In genomic region chr3:105116596-105116995, GRCm38 (mm10) we compare ENCODE assay signal across 13 mouse cellular contexts. TPM values are rescaled to one million over a fixed set of nuclear protein-coding genes. Genes with fewer than 3 reads are reported as not detected.
DNase-seq lines count a peak whose midpoint lies in the region; TF ChIP-seq lines count a peak whose summit lies in the region.
"Had no signal": no experiment of that assay in that cellular context is flagged by ENCODE, and none has a peak within 500 bp of the region (broad histone marks: within the 10 kb centered on the region; RNA-seq: fewer than 3 reads in every experiment).

No protein-coding gene starts in this region.

- TF ChIP-seq CTCF in left cerebral cortex, adult 2 months (IDR thresholded peaks at IDR 0.05): no peak

- intact Hi-C loops in left cerebral cortex, postnatal 4 days (cut with DNase I): no loop called here
- intact Hi-C loops in left cerebral cortex, adult 2 months (cut with DNase I): no loop called here
- intact Hi-C loops in left cerebral cortex, postnatal 25 days (cut with DNase I): no loop called here

- DNase-seq in left cerebral cortex, postnatal 4 days: peak; percentile 27
- no peak for DNase-seq in left cerebral cortex, adult 2 months (ENCODE audit: extremely low spot score in 1 of 2, low spot score in 2 of 2)
- DNase-seq in cerebellum, adult 9-11 months: peak; percentile 85
- DNase-seq in gastrocnemius, postnatal 25 days: peak; percentile 63
- no peak for DNase-seq in urinary bladder, adult 18-20 months (ENCODE audit: low spot score in 2 of 2)
- DNase-seq in left cerebral cortex, postnatal 25 days (ENCODE audit: low spot score in 2 of 2): no peak
- DNase-seq in left cerebral cortex, adult 8-10 months (ENCODE audit: low spot score in 2 of 2): no peak
- DNase-seq: adrenal gland, postnatal 14 days; kidney, adult 8-10 months; right cerebral cortex, postnatal 14 days had no signal

- no peak overlapping the region for H3K27ac ChIP-seq in left cerebral cortex, adult 2 months
- H3K27ac ChIP-seq: hindbrain, embryonic 14.5 days; stomach, embryonic 15.5 days had no signal

- no peak overlapping the region for H3K4me3 ChIP-seq in left cerebral cortex, adult 2 months
- H3K4me3 ChIP-seq: stomach, embryonic 15.5 days had no signal

RNA-seq across cellular contexts. Expression of gene 4930564D02Rik, which starts 50.0 kb away (rescaled TPM):
- not detected for total RNA-seq in left cerebral cortex, postnatal 4 days (2021)
- not detected for total RNA-seq in left cerebral cortex, adult 2 months (2021)
- total RNA-seq in gastrocnemius, postnatal 25 days (2021): not detected
- not detected for total RNA-seq in left cerebral cortex, postnatal 25 days (2021)
- not detected for total RNA-seq in left cerebral cortex, adult 8-10 months (2022)
- total RNA-seq: adrenal gland, postnatal 14 days; left cerebral cortex, postnatal 36 days had no signal

Comparison
In these comparisons a context has a peak if more than half of its experiments do, and no peak if none do; other contexts are left out.
1. DNase-seq: peak in left cerebral cortex, postnatal 4 days (single experiment), cerebellum, adult 9-11 months (single experiment) and gastrocnemius, postnatal 25 days (single experiment); none in left cerebral cortex, adult 2 months (0 of 2), urinary bladder, adult 18-20 months (0 of 2), left cerebral cortex, postnatal 25 days (0 of 2) and left cerebral cortex, adult 8-10 months (0 of 2).